Mouse (Mus musculus) heart, embryonic 14.5 days (tissue): Measurements from ENCODE around the gene Trpm1. TPM values are rescaled to one million over a fixed set of nuclear protein-coding genes. Genes with fewer than 3 reads are reported as not detected.
A peak's percentile ranks its signal among the peaks of the same experiment; 100 is the strongest.

Experiments
- ATAC-seq: fragments of 200-750 bp; cut with Nextera tagmentation; 2 replicates; pipeline ENCODE4 v1.8.0; 2017; ENCODE audit warnings: low read depth, moderate TSS enrichment; ENCODE audit not compliant: insufficient number of reproducible peaks, insufficient read depth, low FRiP score
- H3K27ac ChIP-seq, 2 experiments: fragments of 200-500 bp in 1 of 2; fragments of 300-500 bp in 1 of 2; sonication (generic) in 1 of 2; replicated peaks in 1 of 2; 2 replicates each; pipeline ENCODE4 v1.5.1; 2012 to 2014; ENCODE audit warnings: low read depth in 2 of 2, low read length in 2 of 2, control low read depth in 1 of 2, mild to moderate bottlenecking in 1 of 2, mixed read lengths in 1 of 2; ENCODE audit not compliant: control insufficient read depth in 1 of 2, insufficient read depth in 1 of 2
- H3K27me3 ChIP-seq: fragments of 300-500 bp; sonication (generic); 2 replicates; pipeline ENCODE4 v1.6.1; 2014; ENCODE audit warnings: mild to moderate bottlenecking, low read length, control low read depth; ENCODE audit not compliant: control insufficient read depth, insufficient read depth
- H3K36me3 ChIP-seq: fragments of 300-500 bp; sonication (generic); 2 replicates; pipeline ENCODE4 v1.6.1; 2014; ENCODE audit warnings: mild to moderate bottlenecking, control low read depth, low read length, mixed read lengths; ENCODE audit not compliant: control insufficient read depth, insufficient read depth
- H3K4me1 ChIP-seq, 2 experiments: fragments of 200-500 bp in 1 of 2; fragments of 300-500 bp in 1 of 2; sonication (generic) in 1 of 2; 2 replicates each; pipeline ENCODE4 v1.6.1; 2012 to 2014; ENCODE audit warnings: low read length in 2 of 2, control low read depth in 1 of 2, mixed read lengths in 1 of 2; ENCODE audit not compliant: control insufficient read depth in 2 of 2, insufficient read depth in 2 of 2
- H3K4me2 ChIP-seq: fragments of 300-500 bp; sonication (generic); 2 replicates; pipeline ENCODE4 v1.6.1; 2014; ENCODE audit warnings: mild to moderate bottlenecking, low read length
- H3K4me3 ChIP-seq, 2 experiments: fragments of 200-500 bp in 1 of 2; fragments of 300-500 bp in 1 of 2; sonication (generic) in 1 of 2; 2 replicates each; pipeline ENCODE4 v1.5.1; 2012 to 2014; ENCODE audit warnings: low read length in 2 of 2, mild to moderate bottlenecking in 2 of 2, control low read depth in 1 of 2, low read depth in 1 of 2, moderate library complexity in 1 of 2; ENCODE audit not compliant: control insufficient read depth in 1 of 2, insufficient read depth in 1 of 2
- H3K9ac ChIP-seq: fragments of 300-500 bp; sonication (generic); 2 replicates; pipeline ENCODE4 v1.6.1; 2014; ENCODE audit warnings: mild to moderate bottlenecking, low read length
- H3K9me3 ChIP-seq: fragments of 300-500 bp; sonication (generic); 2 replicates; pipeline ENCODE4 v1.6.1; 2016; ENCODE audit warnings: low read length, control low read depth; ENCODE audit not compliant: control insufficient read depth
- WGBS: fragments of 180-500 bp; shearing (Covaris S2); extraction: QIAGEN DNeasy Blood & Tissue Kit; methylation state at CpG from one replicate; pipeline ENCODE4 v1.1.7; 2014; 5-methylcytosine and 5-hydroxymethylcytosine counted together
- polyA plus RNA-seq: library from polyadenylated mRNA; unstranded; fragments of >200 nt; fragmentation: Nextera tagmentation; extraction: Ambion mirVana; gene quantifications from 2 replicates; pipeline ENCODE4 v1.2.1, GENCODE M21; 2014

Trpm1 gene
- polyA plus RNA-seq, 1 experiment from 2014 or later = not detected

DNA sequence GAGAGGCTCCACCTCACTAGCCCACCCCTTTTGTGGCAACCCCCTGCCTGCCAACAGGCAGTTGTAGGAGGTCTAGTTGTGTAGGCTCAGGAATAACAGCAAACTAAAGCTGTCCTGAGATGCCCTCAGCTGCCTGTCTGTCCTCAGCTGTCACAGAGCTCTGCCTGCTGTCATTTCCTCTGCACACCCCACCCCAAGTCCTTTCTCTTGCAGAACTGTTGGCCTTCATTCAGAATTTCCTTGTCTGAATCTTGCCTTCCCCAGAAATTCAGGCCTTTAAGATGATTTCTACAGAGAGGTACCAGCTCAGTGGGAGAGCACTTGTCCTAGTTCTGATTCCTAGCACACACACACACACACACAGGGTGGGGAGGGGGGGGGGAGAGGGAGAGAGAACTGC is 13.1 kb downstream of the Trpm1 start:
- Histone ChIP-seq H3K27ac (no peak overlapping the region), H3K9me3 (no peaks in the 10 kb centered on the region), H3K4me3 (no peak overlapping the region), H3K9ac (no peak overlapping the region), H3K4me2 (no peak overlapping the region), H3K36me3 (no peaks in the 10 kb centered on the region), H3K27me3 (no peaks in the 10 kb centered on the region), H3K4me1 (no peaks in the 10 kb centered on the region)
- no peak for ATAC-seq

DNA sequence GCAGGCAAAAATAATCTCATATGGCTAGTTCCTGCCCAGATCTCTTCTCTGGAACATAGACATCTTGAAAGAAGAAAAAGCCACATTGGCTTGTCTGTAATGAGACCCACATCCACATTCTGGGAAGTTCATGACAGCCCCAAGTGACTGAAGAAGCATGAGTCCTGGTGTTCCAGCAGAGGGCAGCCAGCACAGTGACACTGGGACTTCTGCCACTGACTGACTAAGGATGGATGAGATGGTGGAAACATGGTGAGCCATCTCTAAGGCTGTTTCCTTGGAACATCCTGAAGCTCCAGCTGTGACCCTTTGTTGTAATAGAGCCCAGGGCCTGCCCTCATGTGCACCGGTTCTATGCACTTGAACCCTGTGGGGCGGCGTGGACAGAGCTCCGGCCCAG is 25.7 kb downstream of the Trpm1 start:
- H3K4me1 ChIP-seq = no peaks in the 10 kb centered on the region
- H3K4me3 ChIP-seq = no peak overlapping the region
- H3K9me3 ChIP-seq = no peaks in the 10 kb centered on the region
- ATAC-seq = no peak
- H3K36me3 ChIP-seq = no peaks in the 10 kb centered on the region
- 86% methylated on average over 4 of the region's 4 CpGs for WGBS
- no peak overlapping the region for H3K4me2 ChIP-seq
- H3K9ac ChIP-seq = no peak overlapping the region
- H3K27ac ChIP-seq = no peak overlapping the region
- H3K27me3 ChIP-seq = no peaks in the 10 kb centered on the region

DNA sequence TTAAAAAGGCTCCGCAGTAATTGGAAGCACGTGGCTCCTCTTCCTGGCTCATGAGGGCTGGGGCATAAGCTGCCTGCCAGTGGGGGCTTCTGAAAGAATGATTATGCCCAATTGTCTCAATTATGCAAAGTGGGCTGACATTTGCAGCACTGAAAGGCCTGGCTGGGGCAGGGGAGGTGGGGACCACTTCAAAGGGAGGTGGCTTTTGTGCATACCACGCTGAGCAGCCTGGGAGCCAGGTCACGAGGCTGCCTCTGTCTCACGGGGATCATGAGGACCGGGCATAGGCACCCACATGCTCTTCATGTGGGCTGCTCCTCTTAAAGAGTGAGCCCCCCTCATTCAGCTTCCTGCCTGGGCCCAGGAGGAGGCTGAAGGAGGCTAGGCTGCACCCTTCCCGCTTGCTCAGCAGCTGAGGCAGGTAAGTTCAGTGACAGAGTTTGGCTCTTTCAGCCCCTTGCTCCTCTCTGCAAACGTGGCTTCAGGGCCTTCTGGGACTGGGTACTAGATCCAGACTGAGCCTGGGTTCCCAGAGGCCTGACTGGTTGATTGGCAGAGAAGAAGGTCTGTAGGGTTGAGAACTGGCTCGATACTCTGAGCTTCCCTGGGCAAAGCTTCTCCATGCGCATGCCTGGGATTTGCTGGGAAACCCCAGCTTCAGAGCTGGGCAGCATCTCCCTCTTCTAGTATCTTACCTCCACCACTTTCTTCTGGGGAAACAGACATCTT is 31.7 kb downstream of the Trpm1 start:
- WGBS = 45% methylated on average over 10 of the region's 10 CpGs
- ATAC-seq = no peak

DNA sequence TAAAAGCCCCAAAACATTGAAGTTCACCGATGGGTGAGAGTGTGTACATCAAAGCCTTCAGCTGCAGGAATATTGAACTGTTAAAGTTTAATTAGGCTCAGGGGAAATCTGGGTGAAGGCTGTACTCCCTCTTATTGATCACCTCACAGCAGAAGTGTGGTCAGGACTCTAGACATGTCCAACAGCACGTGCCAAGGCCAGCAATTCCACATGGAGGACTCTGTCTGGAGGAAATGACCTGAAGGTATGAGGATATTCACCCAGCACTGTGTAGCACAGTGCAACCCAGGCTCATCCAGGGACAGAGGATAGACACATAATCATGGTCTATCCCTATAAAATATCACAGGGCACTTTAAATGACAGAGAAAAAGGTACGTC is 32.3 kb downstream of the Trpm1 start:
- no peak overlapping the region for H3K27ac ChIP-seq
- H3K4me2 ChIP-seq = no peak overlapping the region
- no peak overlapping the region for H3K9ac ChIP-seq
- H3K9me3 ChIP-seq = no peaks in the 10 kb centered on the region
- WGBS = 82% methylated on average over 3 of the region's 3 CpGs
- no peaks in the 10 kb centered on the region for H3K27me3 ChIP-seq
- H3K36me3 ChIP-seq = no peaks in the 10 kb centered on the region
- H3K4me3 ChIP-seq = no peak overlapping the region
- ATAC-seq = no peak
- no peaks in the 10 kb centered on the region for H3K4me1 ChIP-seq

More for the DNA sequence above, 31.7 kb downstream of the Trpm1 start:
- H3K9ac ChIP-seq = no peak overlapping the region
- H3K4me3 ChIP-seq = no peak overlapping the region
- H3K27me3 ChIP-seq = no peaks in the 10 kb centered on the region
- no peak overlapping the region for H3K27ac ChIP-seq
- H3K4me1 ChIP-seq = no peaks in the 10 kb centered on the region
- H3K36me3 ChIP-seq = no peaks in the 10 kb centered on the region
- H3K9me3 ChIP-seq = no peaks in the 10 kb centered on the region
- H3K4me2 ChIP-seq = no peak overlapping the region

DNA sequence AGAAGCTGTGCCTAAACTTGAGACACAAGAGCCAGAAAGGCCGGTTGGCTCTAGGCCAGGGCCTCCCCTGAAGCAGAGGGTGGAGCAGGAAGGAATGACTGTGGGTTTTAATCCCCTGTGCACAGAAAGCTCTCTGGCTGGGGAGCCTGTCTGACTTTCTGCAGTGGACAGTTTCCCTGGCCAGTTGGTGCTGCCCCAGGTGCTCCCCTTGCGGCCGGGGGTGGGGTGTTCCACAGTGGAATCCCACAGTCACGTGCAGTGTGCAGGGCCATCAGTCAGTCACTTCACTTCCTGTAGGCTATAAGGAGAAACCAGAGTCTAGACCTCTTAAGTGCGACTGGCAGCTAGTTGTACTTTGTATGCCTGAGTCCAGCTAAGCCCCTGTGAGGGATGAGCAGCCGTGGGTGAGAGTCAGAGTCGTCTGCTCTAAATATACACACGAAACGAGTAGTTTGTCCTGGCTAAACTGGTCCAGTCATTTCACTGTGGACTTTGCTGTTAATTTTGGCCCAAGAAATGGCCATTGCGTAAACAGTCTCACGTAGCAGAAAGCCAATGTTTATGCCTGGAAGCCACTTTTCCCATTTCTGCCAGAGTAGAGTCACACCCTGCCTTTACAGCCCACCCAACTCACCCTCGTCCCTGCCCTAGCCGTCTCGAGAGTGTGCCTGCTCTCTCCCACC is 38.8 kb downstream of the Trpm1 start:
- Histone ChIP-seq H3K27me3 (no peaks in the 10 kb centered on the region), H3K9ac (no peak overlapping the region), H3K9me3 (no peaks in the 10 kb centered on the region), H3K36me3 (no peaks in the 10 kb centered on the region), H3K4me1 (peaks cover 10% of the 10 kb centered on the region in 2 experiments), H3K27ac (no peak overlapping the region), H3K4me2 (no peak overlapping the region), H3K4me3 (no peak overlapping the region)
- WGBS = 34% methylated on average over 14 of the region's 14 CpGs
- ATAC-seq = peak; percentile 40

DNA sequence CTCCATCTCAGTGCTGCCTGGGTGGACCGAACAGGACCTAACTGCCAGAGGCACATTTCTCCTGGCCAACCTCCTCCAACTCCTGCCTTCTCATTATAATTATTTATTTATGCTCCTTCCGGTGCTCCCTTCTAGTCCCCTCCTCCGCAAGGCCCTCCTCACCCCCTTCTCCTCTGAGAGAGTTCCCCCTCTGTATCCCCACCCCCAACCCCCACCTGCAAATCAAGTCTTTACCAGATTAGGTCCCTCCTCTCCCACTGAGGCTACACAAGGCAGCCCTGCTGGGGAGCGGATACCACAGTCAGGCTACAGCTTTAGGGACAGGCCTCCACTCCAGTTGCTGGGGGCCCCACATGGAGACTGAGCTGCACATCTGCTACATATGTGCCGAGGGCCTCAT is 39.8 kb downstream of the Trpm1 start:
- WGBS = 63% methylated on average over 5 of the region's 5 CpGs
- no peak for ATAC-seq
- Histone ChIP-seq H3K9ac (no peak overlapping the region), H3K27me3 (no peaks in the 10 kb centered on the region), H3K9me3 (no peaks in the 10 kb centered on the region), H3K36me3 (no peaks in the 10 kb centered on the region), H3K27ac (no peak overlapping the region), H3K4me3 (no peak overlapping the region), H3K4me2 (no peak overlapping the region), H3K4me1 (peaks cover 10% of the 10 kb centered on the region in 2 experiments)

DNA sequence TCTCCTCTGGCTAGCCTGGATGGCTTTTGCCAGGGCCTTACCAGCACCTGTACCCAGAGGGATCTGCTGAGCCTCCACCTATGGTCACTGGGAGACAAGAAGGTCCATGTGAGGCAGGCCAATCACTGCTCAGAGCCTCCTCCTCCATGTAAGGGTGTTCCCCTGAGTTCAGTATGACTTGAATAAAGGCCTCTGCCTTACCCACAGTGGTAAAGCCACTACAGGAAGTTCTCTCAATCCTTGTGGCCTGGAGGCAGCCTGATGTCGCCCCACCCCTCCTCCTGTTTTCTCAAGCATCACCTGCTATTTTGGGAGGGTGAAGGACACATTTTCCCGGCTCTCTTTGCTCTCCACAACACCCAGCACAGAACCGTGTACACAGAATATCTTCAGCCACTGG is 42.5 kb downstream of the Trpm1 start:
- Histone ChIP-seq H3K27me3 (no peaks in the 10 kb centered on the region), H3K4me1 (peaks cover 10% of the 10 kb centered on the region in 2 experiments), H3K36me3 (no peaks in the 10 kb centered on the region), H3K9me3 (no peaks in the 10 kb centered on the region), H3K4me3 (no peak overlapping the region), H3K27ac (no peak overlapping the region), H3K4me2 (no peak overlapping the region), H3K9ac (no peak overlapping the region)
- ATAC-seq = no peak
- 48% methylated on average over 3 of the region's 3 CpGs for WGBS

DNA sequence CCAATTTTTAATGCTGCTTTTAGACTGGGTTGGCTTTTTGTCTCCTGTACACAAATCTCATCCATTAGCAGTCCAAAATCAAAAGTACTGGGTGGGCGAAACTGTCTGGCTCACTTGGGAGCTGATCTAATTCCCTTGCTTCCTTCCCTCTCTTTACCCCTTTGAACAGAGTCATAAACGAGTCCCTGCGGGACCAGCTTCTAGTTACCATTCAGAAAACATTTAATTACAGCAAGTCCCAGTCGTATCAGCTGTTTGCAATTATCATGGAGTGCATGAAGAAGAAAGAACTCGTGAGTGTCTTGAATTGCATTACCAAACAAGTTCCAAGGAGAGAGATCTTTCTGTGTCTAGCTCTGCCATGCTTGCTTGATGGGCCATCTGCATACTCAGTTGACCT is 55.1 kb downstream of the Trpm1 start:
- H3K4me1 ChIP-seq = no peaks in the 10 kb centered on the region
- H3K4me2 ChIP-seq = no peak overlapping the region
- ATAC-seq = no peak
- H3K9ac ChIP-seq = no peak overlapping the region
- no peak overlapping the region for H3K27ac ChIP-seq
- WGBS = 69% methylated on average over 5 of the region's 5 CpGs
- no peaks in the 10 kb centered on the region for H3K27me3 ChIP-seq
- no peaks in the 10 kb centered on the region for H3K36me3 ChIP-seq
- no peaks in the 10 kb centered on the region for H3K9me3 ChIP-seq
- no peak overlapping the region for H3K4me3 ChIP-seq
